7 mouse cellular contexts compared by ENCODE assay signal in genomic region chr7:64049183-64049965, GRCm38 (mm10).
DNase-seq lines count a peak whose midpoint lies in the region; ATAC-seq and TF ChIP-seq lines count a peak whose summit lies in the region.

No protein-coding gene starts in this region.

- H3K4me3 ChIP-seq in ES-Bruce4 (ENCODE audit: low read depth, low read length): peak overlapping the region; percentile 60
- H3K4me3 ChIP-seq in heart, embryonic 16.5 days (ENCODE audit: low read length): peak overlapping the region; percentile 49
- H3K4me3 ChIP-seq in liver, embryonic 14.5 days (ENCODE audit: insufficient read depth in 1 of 2, low read depth in 2 of 2, low read length in 2 of 2): peak overlapping the region; percentile 54 to 63
- H3K4me3 ChIP-seq in neural tube, embryonic 15.5 days (replicated peaks): peak overlapping the region; percentile 48; the same call in 1 of the 2 replicates

- H3K9me3 ChIP-seq in ES-Bruce4 (replicated peaks; ENCODE audit: control insufficient read depth, insufficient read depth, low read length, poor library complexity, severe bottlenecking): no peaks in the 10 kb centered on the region
- H3K9me3 ChIP-seq in heart, embryonic 16.5 days (replicated peaks; ENCODE audit: control insufficient read depth, low read length): no peaks in the 10 kb centered on the region
- H3K9me3 ChIP-seq in liver, embryonic 14.5 days (ENCODE audit: control insufficient read depth, low read length): no peaks in the 10 kb centered on the region
- no peaks in the 10 kb centered on the region for H3K9me3 ChIP-seq in neural tube, embryonic 15.5 days (replicated peaks)

- no peak overlapping the region for H3K27ac ChIP-seq in ES-Bruce4 (ENCODE audit: insufficient read depth, low read length)
- peak overlapping the region; percentile 72 for H3K27ac ChIP-seq in heart, embryonic 16.5 days (ENCODE audit: low read length)
- peak overlapping the region; percentile 98 for H3K27ac ChIP-seq in liver, embryonic 14.5 days
- H3K27ac ChIP-seq in neural tube, embryonic 15.5 days (replicated peaks): peak overlapping the region; percentile 76

- peak overlapping the region; percentile 25; the same call in 1 of the 2 replicates for H3K9ac ChIP-seq in ES-Bruce4 (ENCODE audit: low read depth, poor library complexity, severe bottlenecking)
- H3K9ac ChIP-seq in heart, embryonic 16.5 days (ENCODE audit: low read length): peak overlapping the region; percentile 76
- peak overlapping the region; percentile 76 for H3K9ac ChIP-seq in liver, embryonic 14.5 days (replicated peaks)
- H3K9ac ChIP-seq in neural tube, embryonic 15.5 days (replicated peaks): no peak overlapping the region

- peak overlapping the region; percentile 75 for H3K4me2 ChIP-seq in heart, embryonic 16.5 days (ENCODE audit: low read depth, low read length)
- H3K4me2 ChIP-seq in liver, embryonic 14.5 days (ENCODE audit: low read depth): peak overlapping the region; percentile 87
- peak overlapping the region; percentile 82 for H3K4me2 ChIP-seq in neural tube, embryonic 15.5 days

- WGBS in heart, embryonic 16.5 days: 34% methylated on average over 11 of the region's 11 CpGs
- WGBS in liver, embryonic 14.5 days (ENCODE audit: insufficient replicate concordance): 5% methylated on average over 11 of the region's 11 CpGs
- 65% methylated on average over 11 of the region's 11 CpGs for WGBS in neural tube, embryonic 15.5 days

- DNase-seq in c-Kit-negative CD71-positive TER-119-positive erythroid progenitor cells, embryonic 14.5 days (ENCODE audit: low read depth, low spot score): peak; percentile 74
- DNase-seq in liver, embryonic 14.5 days (ENCODE audit: low read depth in 3 of 3, low spot score in 3 of 3): peak; percentile 91 to 93 (median 92)
- DNase-seq in MN1 (ENCODE audit: low spot score): no peak
- DNase-seq in gastrocnemius, adult 8-10 months (ENCODE audit: low spot score in 2 of 2): no peak

- TF ChIP-seq EP300 in ES-Bruce4 (IDR thresholded peaks at IDR 0.05; ENCODE audit: insufficient read depth, low read depth, low read length): no peak
- TF ChIP-seq EP300 in liver, embryonic 14.5 days (IDR thresholded peaks at IDR 0.05; ENCODE audit: low read depth): peak; percentile 94

- H3K4me1 ChIP-seq in ES-Bruce4 (ENCODE audit: control insufficient read depth, insufficient read depth, low read length): no peaks in the 10 kb centered on the region
- H3K4me1 ChIP-seq in heart, embryonic 16.5 days (ENCODE audit: control insufficient read depth, insufficient read depth, low read length): peaks cover 22% of the 10 kb centered on the region
- peaks cover 41 to 44% of the 10 kb centered on the region in 2 experiments for H3K4me1 ChIP-seq in liver, embryonic 14.5 days (replicated peaks; ENCODE audit: control insufficient read depth in 2 of 2, insufficient read depth in 2 of 2, low read length in 1 of 2)
- peaks cover 23% of the 10 kb centered on the region for H3K4me1 ChIP-seq in neural tube, embryonic 15.5 days

- H3K27me3 ChIP-seq in ES-Bruce4 (ENCODE audit: control insufficient read depth, insufficient read depth, low read length, poor library complexity, severe bottlenecking): no peaks in the 10 kb centered on the region
- H3K27me3 ChIP-seq in heart, embryonic 16.5 days (ENCODE audit: control insufficient read depth, insufficient read depth, low read length): no peaks in the 10 kb centered on the region
- H3K27me3 ChIP-seq in liver, embryonic 14.5 days (ENCODE audit: control insufficient read depth, insufficient read depth, low read length): no peaks in the 10 kb centered on the region
- H3K27me3 ChIP-seq in neural tube, embryonic 15.5 days (replicated peaks): no peaks in the 10 kb centered on the region

- no peaks in the 10 kb centered on the region for H3K36me3 ChIP-seq in ES-Bruce4 (ENCODE audit: control insufficient read depth, insufficient read depth, low read length, poor library complexity, severe bottlenecking)
- no peaks in the 10 kb centered on the region for H3K36me3 ChIP-seq in heart, embryonic 16.5 days (ENCODE audit: control insufficient read depth, insufficient read depth)
- H3K36me3 ChIP-seq in liver, embryonic 14.5 days (replicated peaks; ENCODE audit: control insufficient read depth, insufficient read depth, low read depth): no peaks in the 10 kb centered on the region
- H3K36me3 ChIP-seq in neural tube, embryonic 15.5 days: no peaks in the 10 kb centered on the region

- no peak for TF ChIP-seq POLR2A in ES-Bruce4 (IDR thresholded peaks at IDR 0.05; ENCODE audit: insufficient read depth, low read length)

- TF ChIP-seq CTCF in ES-Bruce4 (IDR thresholded peaks at IDR 0.05; ENCODE audit: low read depth, low read length): no peak
- TF ChIP-seq CTCF in liver, embryonic 14.5 days (IDR thresholded peaks at IDR 0.05; ENCODE audit: low read depth): no peak

- peak; percentile 49 for ATAC-seq in heart, embryonic 16.5 days (replicated peaks; ENCODE audit: extremely low read depth, insufficient read depth, low FRiP score)
- peak; percentile 90 for ATAC-seq in liver, embryonic 14.5 days (ENCODE audit: insufficient read depth)
- ATAC-seq in neural tube, embryonic 15.5 days (ENCODE audit: low FRiP score): no peak; the same call in 1 of the 2 replicates

Comparison
In these comparisons a context has a peak if more than half of its experiments do, and no peak if none do; other contexts are left out.
1. DNase-seq: peak in c-Kit-negative CD71-positive TER-119-positive erythroid progenitor cells, embryonic 14.5 days (single experiment) and liver, embryonic 14.5 days (3 of 3); none in MN1 (single experiment) and gastrocnemius, adult 8-10 months (0 of 2).
2. Peak in every context shown above with its lines, with median percentiles within 50 percentile points of each other: H3K4me3 ChIP-seq and H3K4me2 ChIP-seq.